Mouse (Mus musculus) testis, postnatal 14 days (tissue): ENCODE measurements around the gene Vmn2r61.

Experiments used
- DNase-seq: peaks from one replicate; pipeline ENCODE4 v3.0.0; 2021; ENCODE audit warnings: low spot score

Vmn2r61 gene

DNA sequence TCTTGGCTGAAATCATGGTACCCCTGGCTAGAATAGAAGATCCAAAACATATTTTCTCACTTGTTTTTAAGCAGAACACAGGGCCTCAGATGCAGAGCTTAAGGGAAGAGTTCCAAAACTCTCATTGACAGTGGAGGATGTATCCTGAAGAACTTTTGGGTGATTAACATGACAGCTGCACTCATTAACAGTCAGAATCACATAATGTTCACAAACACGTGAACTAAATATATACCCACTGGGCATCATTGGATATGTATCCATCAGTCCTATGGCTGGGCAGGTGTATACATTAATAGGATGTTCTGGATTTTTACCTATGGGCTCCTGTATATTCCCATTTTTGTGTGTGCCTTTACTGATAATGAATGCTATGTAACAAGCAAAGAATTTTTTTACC lies at the start of gene Vmn2r61:
Gene Vmn2r61, plus strand, starts transcription at position 301 of the 400 bp plus-strand sequence.
- no peak for DNase-seq
